Mouse (Mus musculus) thymus, postnatal 10 days (tissue): ENCODE measurements around the gene Pheta1.

Experiments
- DNase-seq, 2 experiments: peaks; one replicate each; pipeline ENCODE4 v3.0.0; 2021; ENCODE audit warnings: low spot score in 2 of 2

Gene Pheta1

GRCm38 (mm10) chr5:121889819-121890362 is 41.1 kb downstream of the Pheta1 start:
- DNase-seq = no peak

GRCm38 (mm10) chr5:121890925-121891324 is 42.1 kb downstream of the Pheta1 start:
- DNase-seq = no peak

- no peak for DNase-seq
Observed at GRCm38 (mm10) chr5:121892281-121892680, 43.5 kb downstream of the Pheta1 start.

- DNase-seq = peak in 1 of 2 experiments; percentile 14
Observed at GRCm38 (mm10) chr5:121893581-121893980, 44.8 kb downstream of the Pheta1 start.

- no peak for DNase-seq
Observed at GRCm38 (mm10) chr5:121894647-121895046, 45.9 kb downstream of the Pheta1 start.

- DNase-seq = no peak
Observed at GRCm38 (mm10) chr5:121895117-121895756, 46.5 kb downstream of the Pheta1 start.

GRCm38 (mm10) chr5:121902809-121903745 is 54.3 kb downstream of the Pheta1 start:
- no peak for DNase-seq
